7 mouse cellular contexts compared by ENCODE assay signal in genomic region chr11:116581376-116581814, GRCm38 (mm10). TPM values are rescaled to one million over a fixed set of nuclear protein-coding genes. Genes with fewer than 3 reads are reported as not detected.
A peak's percentile ranks its signal among the peaks of the same experiment; 100 is the strongest.
DNase-seq lines count a peak whose midpoint lies in the region; ATAC-seq lines count a peak whose summit lies in the region.

TSS of gene Ube2o (minus strand) at chr11:116581447.

- H3K4me3 ChIP-seq in intestine, embryonic 16.5 days (ENCODE audit: low read length) = peak within 1 kb of the TSS; percentile 98
- H3K4me3 ChIP-seq in midbrain, embryonic 10.5 days = peak within 1 kb of the TSS; percentile 96

- no peaks in the 10 kb centered on the region for H3K27me3 ChIP-seq in intestine, embryonic 16.5 days (replicated peaks; ENCODE audit: control insufficient read depth, insufficient read depth, low read length)
- no peaks in the 10 kb centered on the region for H3K27me3 ChIP-seq in midbrain, embryonic 10.5 days (ENCODE audit: low read depth, poor library complexity, severe bottlenecking)

- peaks cover 5% of the 10 kb centered on the region for H3K4me1 ChIP-seq in intestine, embryonic 16.5 days (ENCODE audit: control insufficient read depth, insufficient read depth, low read length)
- H3K4me1 ChIP-seq in midbrain, embryonic 10.5 days = peaks cover 38% of the 10 kb centered on the region

- peak within 1 kb of the TSS; percentile 70; the same call in 1 of the 2 replicates for H3K27ac ChIP-seq in intestine, embryonic 16.5 days (ENCODE audit: low read length)
- H3K27ac ChIP-seq in midbrain, embryonic 10.5 days (replicated peaks) = peak within 1 kb of the TSS; percentile 93

- intact Hi-C loops in left cerebral cortex, postnatal 25 days (cut with DNase I) = no loop called here

- H3K9ac ChIP-seq in intestine, embryonic 16.5 days (ENCODE audit: low read depth, low read length) = peak within 1 kb of the TSS; percentile 93

- H3K36me3 ChIP-seq in intestine, embryonic 16.5 days (ENCODE audit: control insufficient read depth, insufficient read depth, low read length) = no peaks in the 10 kb centered on the region
- H3K36me3 ChIP-seq in midbrain, embryonic 10.5 days = peaks cover 6% of the 10 kb centered on the region

- DNase-seq in adrenal gland, postnatal 10 days = peak; percentile 93
- DNase-seq in embryo, embryonic 11.5 days (ENCODE audit: low read depth, low spot score) = peak; percentile 81
- peak; percentile 82 to 89 for DNase-seq in gastrocnemius, postnatal 4 days (ENCODE audit: low spot score in 2 of 2)
- peak; percentile 89 to 90 for DNase-seq in left cerebral cortex, postnatal 25 days (ENCODE audit: low spot score in 2 of 2)
- peak; percentile 87 for DNase-seq in midbrain, embryonic 10.5 days (ENCODE audit: low spot score)
- peak; percentile 67 for DNase-seq in skeletal muscle tissue, adult 2 months (ENCODE audit: low read depth, low spot score)

- H3K9me3 ChIP-seq in intestine, embryonic 16.5 days (ENCODE audit: control insufficient read depth, low read length) = no peaks in the 10 kb centered on the region
- H3K9me3 ChIP-seq in midbrain, embryonic 10.5 days (replicated peaks) = no peaks in the 10 kb centered on the region

- H3K4me2 ChIP-seq in intestine, embryonic 16.5 days (ENCODE audit: low read depth, low read length) = peak within 1 kb of the TSS; percentile 86

- peak; percentile 89 for ATAC-seq in intestine, embryonic 16.5 days

- WGBS in intestine, embryonic 16.5 days = 1% methylated on average over 49 of the region's 51 CpGs
- WGBS in midbrain, embryonic 10.5 days = under 1% methylated on average over 51 of the region's 51 CpGs

RNA-seq across cellular contexts. Expression of gene Ube2o, which starts in this region (rescaled TPM):
- total RNA-seq in adrenal gland, postnatal 10 days (2021) = 10 to 100 TPM; 20.8 to 29.8 TPM
- 10 to 100 TPM; 25.2 to 25.6 TPM for total RNA-seq in gastrocnemius, postnatal 4 days (2021)
- polyA plus RNA-seq in intestine, embryonic 16.5 days (2015; fragmentation: Nextera tagmentation; extraction: Ambion mirVana) = 3.1 and 3.7 TPM in 2 replicates
- total RNA-seq in left cerebral cortex, postnatal 25 days (2021) = 100 to 1,000 TPM; 117 to 119 TPM
- 8.3 and 8.7 TPM in 2 replicates for polyA plus RNA-seq in midbrain, embryonic 10.5 days (2016; fragmentation: Nextera tagmentation; extraction: Ambion mirVana)

Comparison
In these comparisons a context has a peak if more than half of its experiments do, and no peak if none do; other contexts are left out.
1. Peak in every context shown above with its lines: DNase-seq, ATAC-seq, H3K4me3 ChIP-seq and H3K27ac ChIP-seq.